Mouse (Mus musculus) liver, embryonic 15.5 days (tissue): ENCODE results near the gene Uhrf1bp1l. TPM values are rescaled to one million over a fixed set of nuclear protein-coding genes. Genes with fewer than 3 reads are reported as not detected.
"Not testable (repeated sequence)": the region's sequence is repeated elsewhere in the genome, so short reads cannot be mapped to it uniquely, and the experiment has no call there.

Experiments used
- ATAC-seq: fragments of 200-750 bp; cut with Nextera tagmentation; 2 replicates; pipeline ENCODE4 v1.8.0; 2017; ENCODE audit warnings: moderate number of reproducible peaks, mild to moderate bottlenecking, moderate library complexity; ENCODE audit not compliant: insufficient read depth
- H3K27ac ChIP-seq: fragments of 300-500 bp; sonication (generic); replicated peaks from 2 replicates; pipeline ENCODE4 v1.5.1; 2015; ENCODE audit warnings: mild to moderate bottlenecking, inconsistent platforms
- H3K27me3 ChIP-seq: fragments of 300-500 bp; sonication (generic); 2 replicates; pipeline ENCODE4 v1.6.1; 2015; ENCODE audit warnings: mild to moderate bottlenecking, inconsistent platforms
- H3K36me3 ChIP-seq: fragments of 300-500 bp; sonication (generic); replicated peaks from 2 replicates; pipeline ENCODE4 v1.6.1; 2015; ENCODE audit warnings: moderate library complexity, mild to moderate bottlenecking, inconsistent platforms
- H3K4me1 ChIP-seq: fragments of 300-500 bp; sonication (generic); replicated peaks from 2 replicates; pipeline ENCODE4 v1.6.1; 2015; ENCODE audit warnings: inconsistent platforms
- H3K4me2 ChIP-seq: fragments of 300-500 bp; sonication (generic); 2 replicates; pipeline ENCODE4 v1.6.1; 2015; ENCODE audit warnings: moderate library complexity, mild to moderate bottlenecking, inconsistent platforms
- H3K4me3 ChIP-seq: fragments of 300-500 bp; sonication (generic); replicated peaks from 2 replicates; pipeline ENCODE4 v1.5.1; 2015; ENCODE audit warnings: mild to moderate bottlenecking, inconsistent platforms
- H3K9ac ChIP-seq: fragments of 300-500 bp; sonication (generic); 2 replicates; pipeline ENCODE4 v1.6.1; 2015; ENCODE audit warnings: moderate library complexity, mild to moderate bottlenecking, inconsistent platforms
- H3K9me3 ChIP-seq: fragments of 300-500 bp; sonication (generic); replicated peaks from 2 replicates; pipeline ENCODE4 v1.6.1; 2016; ENCODE audit warnings: inconsistent platforms
- WGBS: fragments of 180-500 bp; shearing (Covaris S2); methylation state at CpG from one replicate; pipeline ENCODE4 v1.1.7; 2015; ENCODE audit warnings: mixed read lengths; ENCODE audit not compliant: insufficient replicate concordance; 5-methylcytosine and 5-hydroxymethylcytosine counted together
- polyA plus RNA-seq: library from polyadenylated mRNA; unstranded; fragments of >200 nt; fragmentation: Nextera tagmentation; extraction: Ambion mirVana; gene quantifications from 2 replicates; pipeline ENCODE4 v1.2.1, GENCODE M21; 2015

Gene Uhrf1bp1l
- polyA plus RNA-seq, result 9.4 and 11.1 TPM in 2 replicates

DNA sequence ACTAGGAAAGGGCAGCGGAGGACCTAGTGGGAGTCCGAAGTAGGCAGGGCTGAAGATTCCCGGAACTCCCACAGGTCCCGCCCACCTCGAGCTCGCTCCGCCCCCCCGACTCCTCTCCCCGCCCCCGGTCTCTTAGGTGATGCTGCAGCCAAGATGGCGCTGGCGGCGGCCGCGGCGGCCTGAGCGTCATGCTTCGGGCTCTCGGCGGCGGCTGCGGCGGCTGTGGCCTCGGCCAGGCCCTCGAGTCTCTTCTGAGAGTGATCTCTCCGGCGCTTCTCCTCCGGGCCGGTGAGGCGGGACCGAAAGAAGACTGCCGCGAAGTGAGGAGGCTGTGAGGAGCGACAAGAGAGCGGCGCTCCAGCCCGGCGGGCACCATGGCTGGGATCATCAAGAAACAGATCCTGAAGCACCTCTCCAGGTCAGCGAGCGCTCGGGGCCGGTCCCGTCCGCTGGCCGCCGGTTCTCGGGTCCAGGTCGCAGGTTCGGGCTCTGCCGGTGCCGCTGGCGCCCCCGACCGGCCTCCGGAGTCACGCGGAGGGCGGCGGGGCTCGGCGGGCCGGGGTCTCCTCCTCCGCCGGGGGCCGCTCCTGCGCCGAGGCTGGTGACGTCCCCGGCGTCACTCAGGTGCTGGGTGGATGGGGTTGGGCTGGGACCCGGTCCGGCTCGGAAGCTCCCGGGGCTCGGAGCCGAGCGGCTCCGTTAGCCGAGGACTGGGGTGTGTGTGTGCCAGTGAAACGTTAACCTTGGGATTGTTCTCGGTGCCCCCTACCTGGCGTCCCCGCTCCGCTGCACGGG is at the start of gene Uhrf1bp1l:
Gene Uhrf1bp1l (plus strand): TSS at position 121 of the 795 bp plus-strand sequence.
- Histone ChIP-seq H3K4me2 (peak within 1 kb of the TSS; percentile 96), H3K9ac (peak within 1 kb of the TSS; percentile 81), H3K9me3 (no peaks in the 10 kb centered on the region), H3K27me3 (no peaks in the 10 kb centered on the region; the same call in 1 of the 2 replicates), H3K27ac (peak within 1 kb of the TSS; percentile 83), H3K4me3 (peak within 1 kb of the TSS; percentile 76), H3K4me1 (peaks cover 40% of the 10 kb centered on the region), H3K36me3 (no peaks in the 10 kb centered on the region)
- ATAC-seq, result peak; percentile 90
- under 1% methylated on average over 80 of the region's 85 CpGs for WGBS

DNA sequence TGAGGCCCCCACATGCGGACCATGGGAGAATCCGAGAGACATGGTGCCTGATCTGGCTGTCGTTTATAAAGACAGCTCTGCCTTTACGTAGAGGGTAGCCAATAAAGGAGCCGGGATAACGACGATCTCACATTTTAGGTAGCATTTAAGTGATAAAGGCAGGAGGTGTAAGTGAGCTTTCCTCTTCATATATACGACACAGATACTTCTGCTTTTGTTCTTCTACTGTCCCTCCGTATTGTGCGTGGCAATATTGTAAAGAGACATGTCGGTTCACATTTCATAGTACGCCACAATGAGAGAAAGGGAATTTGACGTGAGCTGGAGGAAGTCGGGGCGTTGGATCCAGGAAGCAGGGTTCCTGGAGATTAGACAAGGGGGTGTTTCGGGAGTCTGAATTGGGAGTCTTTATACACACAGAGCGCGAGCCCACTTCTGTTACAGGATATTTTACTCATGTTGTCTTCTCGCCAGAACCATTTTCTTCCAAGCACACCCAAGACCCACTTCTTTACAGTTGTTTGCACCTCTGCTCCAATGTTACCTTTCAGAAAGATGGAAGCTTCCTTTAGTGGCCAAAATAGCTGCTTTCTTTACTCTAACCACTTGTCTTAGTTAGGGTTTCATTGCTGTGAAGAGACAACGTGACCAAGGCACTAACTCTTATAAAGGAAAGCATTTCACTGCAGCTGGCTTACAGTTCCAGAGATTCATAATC is 49.4 kb upstream of the Uhrf1bp1l start:
- 25% methylated on average over 20 of the region's 20 CpGs for WGBS
- Histone ChIP-seq H3K9ac (no peak overlapping the region), H3K4me2 (peak overlapping the region; percentile 34), H3K27me3 (no peaks in the 10 kb centered on the region), H3K27ac (no peak overlapping the region), H3K4me1 (peaks cover under 1% of the 10 kb centered on the region; the same call in 1 of the 2 replicates), H3K4me3 (no peak overlapping the region), H3K9me3 (no peaks in the 10 kb centered on the region), H3K36me3 (no peaks in the 10 kb centered on the region)
- ATAC-seq, result no peak

DNA sequence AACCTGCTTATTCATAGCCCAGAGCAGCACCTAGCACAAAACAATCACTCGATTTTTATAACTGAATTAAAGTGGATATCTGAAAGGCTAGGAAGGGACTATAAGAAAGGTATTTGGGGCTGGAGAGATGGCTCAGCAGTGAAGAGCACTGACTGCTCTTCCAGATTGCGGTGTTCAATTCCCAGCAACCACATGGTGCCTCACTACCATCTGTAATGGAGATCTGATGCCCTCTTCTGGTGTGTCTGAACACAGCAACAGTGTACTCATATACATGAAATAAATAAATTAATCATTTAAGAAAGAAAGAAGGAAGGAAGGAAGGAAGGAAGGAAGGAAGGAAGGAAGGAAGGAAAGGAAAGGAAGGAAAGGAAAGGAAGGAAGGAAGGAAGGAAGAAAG is 48.5 kb upstream of the Uhrf1bp1l start:
- H3K9me3 ChIP-seq, ATAC-seq, H3K27me3 ChIP-seq, H3K4me2 ChIP-seq, H3K36me3 ChIP-seq, H3K27ac ChIP-seq, H3K4me3 ChIP-seq, H3K4me1 ChIP-seq, H3K9ac ChIP-seq: not testable (repeated sequence)
- WGBS, result 65% methylated on average over 2 of the region's 2 CpGs

DNA sequence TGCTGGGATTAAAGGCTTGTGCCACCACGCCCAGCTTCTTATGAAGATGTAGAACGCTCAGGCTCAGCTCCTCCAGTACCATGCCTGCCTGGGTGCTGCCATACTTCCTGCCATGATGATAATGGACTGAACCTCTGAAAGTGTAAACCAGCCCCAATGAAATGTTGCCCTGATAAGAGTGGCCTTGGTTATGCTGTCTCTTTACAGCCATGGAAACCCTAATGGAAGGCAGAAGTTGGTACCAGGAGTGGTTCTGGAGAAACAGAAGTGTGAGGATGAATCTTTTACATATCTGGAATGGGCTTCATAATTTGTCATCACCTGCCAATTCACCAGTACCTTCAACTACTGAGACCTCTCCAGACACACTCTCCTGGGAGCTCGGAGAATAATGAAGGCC is 46.8 kb upstream of the Uhrf1bp1l start:
- Histone ChIP-seq H3K27ac (no peak overlapping the region), H3K36me3 (no peaks in the 10 kb centered on the region), H3K4me1 (no peaks in the 10 kb centered on the region), H3K4me3 (no peak overlapping the region), H3K9ac (no peak overlapping the region), H3K9me3 (no peaks in the 10 kb centered on the region), H3K27me3 (no peaks in the 10 kb centered on the region), H3K4me2 (no peak overlapping the region)
- WGBS, result 56% methylated on average over 3 of the region's 3 CpGs
- no peak for ATAC-seq

DNA sequence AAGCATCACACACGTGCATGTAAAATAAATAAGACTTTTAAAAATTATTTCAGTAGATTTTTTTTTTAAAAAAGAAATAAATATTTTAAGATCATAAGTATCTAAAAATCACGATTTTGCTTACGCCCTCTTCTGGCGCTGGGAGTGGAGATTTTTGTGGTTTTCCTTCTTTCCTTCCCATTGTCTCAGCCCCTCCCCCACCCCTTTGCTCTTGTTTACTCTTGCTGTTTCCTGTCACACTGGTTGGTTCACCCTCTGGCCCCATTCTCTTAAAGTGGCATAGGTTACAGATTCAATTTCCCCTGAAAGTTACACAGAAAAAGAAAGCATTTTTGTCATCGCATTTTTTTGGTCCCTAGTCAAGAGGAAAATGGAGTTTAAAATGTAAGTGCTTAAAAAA is 41.7 kb upstream of the Uhrf1bp1l start:
- 20% methylated on average over 5 of the region's 5 CpGs for WGBS
- Histone ChIP-seq H3K9me3 (no peaks in the 10 kb centered on the region), H3K9ac (no peak overlapping the region), H3K4me1 (no peaks in the 10 kb centered on the region), H3K27ac (no peak overlapping the region), H3K4me3 (no peak overlapping the region), H3K36me3 (no peaks in the 10 kb centered on the region), H3K4me2 (no peak overlapping the region), H3K27me3 (no peaks in the 10 kb centered on the region)
- no peak for ATAC-seq

DNA sequence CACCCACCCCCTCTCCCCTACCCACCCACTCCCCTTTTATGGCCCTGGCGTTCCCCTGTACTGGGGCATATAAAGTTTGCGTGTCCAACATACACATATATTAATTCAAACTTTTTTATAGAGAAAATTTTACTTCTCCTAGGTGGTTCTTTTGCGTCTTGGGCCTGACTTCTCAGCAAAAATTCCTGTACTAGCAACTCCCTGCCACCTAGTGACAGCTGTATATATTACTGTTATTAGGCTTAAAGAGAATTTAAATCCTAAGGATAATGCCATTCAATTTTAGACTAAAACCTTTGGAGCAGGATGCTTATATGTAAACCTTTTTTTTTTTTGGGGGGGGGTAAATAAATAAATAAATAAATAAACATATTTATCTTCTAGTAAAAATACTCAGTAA is 37.4 kb upstream of the Uhrf1bp1l start:
- no peaks in the 10 kb centered on the region for H3K4me1 ChIP-seq
- 69% methylated on average over 3 of the region's 3 CpGs for WGBS
- no peaks in the 10 kb centered on the region for H3K9me3 ChIP-seq

DNA sequence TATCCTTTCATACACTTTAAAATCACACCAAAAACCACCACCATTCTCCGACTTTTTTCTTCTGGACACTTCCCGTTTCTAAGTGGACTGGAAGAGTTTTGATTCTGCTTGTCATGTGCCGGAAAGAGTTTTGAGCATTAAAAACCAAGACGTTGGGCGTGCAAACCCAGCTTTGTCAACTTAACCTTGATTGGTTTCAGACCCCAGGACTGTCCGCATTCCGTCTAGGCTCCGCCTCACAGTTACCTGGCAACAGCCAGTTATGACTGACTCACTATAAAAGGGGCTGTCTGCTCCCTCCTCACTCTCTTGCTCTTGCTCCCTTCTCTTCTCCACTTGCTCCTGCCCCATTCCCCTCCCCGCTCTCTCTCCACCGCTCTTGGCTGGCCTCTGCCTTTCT is 36.1 kb upstream of the Uhrf1bp1l start:
- H3K27ac ChIP-seq, result no peak overlapping the region
- no peaks in the 10 kb centered on the region for H3K9me3 ChIP-seq
- no peaks in the 10 kb centered on the region for H3K4me1 ChIP-seq
- H3K27me3 ChIP-seq, result no peaks in the 10 kb centered on the region; the same call in 1 of the 2 replicates
- peaks cover 24% of the 10 kb centered on the region for H3K36me3 ChIP-seq
- peak overlapping the region; percentile 16; the same call in 1 of the 2 replicates for H3K4me2 ChIP-seq
- no peak for ATAC-seq
- 27% methylated on average over 10 of the region's 10 CpGs for WGBS
- H3K9ac ChIP-seq, result no peak overlapping the region
- no peak overlapping the region for H3K4me3 ChIP-seq

More for the DNA sequence above, 37.4 kb upstream of the Uhrf1bp1l start:
- H3K36me3 ChIP-seq, result peaks cover 11% of the 10 kb centered on the region
- no peak overlapping the region for H3K27ac ChIP-seq
- H3K27me3 ChIP-seq, result no peaks in the 10 kb centered on the region; the same call in 1 of the 2 replicates
- no peak overlapping the region for H3K4me3 ChIP-seq
- H3K4me2 ChIP-seq, result no peak overlapping the region
- H3K9ac ChIP-seq, result no peak overlapping the region
- no peak for ATAC-seq

DNA sequence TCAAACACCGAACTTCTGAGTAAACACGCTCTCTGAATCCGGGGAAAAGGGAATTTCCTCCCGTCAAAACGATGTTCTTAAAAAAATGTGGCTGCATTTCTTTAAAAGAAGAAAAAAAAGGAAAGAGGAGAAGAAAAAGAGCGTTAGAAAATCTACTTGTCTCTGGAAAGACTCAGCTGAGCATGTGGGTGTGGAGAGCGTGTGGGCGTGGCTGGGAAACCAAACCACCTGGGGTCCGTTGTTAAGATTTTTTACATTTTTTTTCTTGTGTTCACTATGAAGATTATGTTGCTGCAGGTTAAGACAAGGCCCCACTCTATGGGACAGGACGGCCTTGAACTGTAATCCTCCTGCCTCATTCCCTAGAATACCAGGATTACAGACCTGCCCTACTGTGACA is 29.9 kb upstream of the Uhrf1bp1l start:
- Histone ChIP-seq H3K4me2 (no peak overlapping the region), H3K36me3 (peaks cover 55% of the 10 kb centered on the region), H3K9me3 (no peaks in the 10 kb centered on the region), H3K9ac (no peak overlapping the region), H3K27ac (no peak overlapping the region), H3K27me3 (no peaks in the 10 kb centered on the region), H3K4me3 (no peak overlapping the region), H3K4me1 (no peaks in the 10 kb centered on the region)
- WGBS, result 73% methylated on average over 10 of the region's 10 CpGs
- ATAC-seq, result no peak

DNA sequence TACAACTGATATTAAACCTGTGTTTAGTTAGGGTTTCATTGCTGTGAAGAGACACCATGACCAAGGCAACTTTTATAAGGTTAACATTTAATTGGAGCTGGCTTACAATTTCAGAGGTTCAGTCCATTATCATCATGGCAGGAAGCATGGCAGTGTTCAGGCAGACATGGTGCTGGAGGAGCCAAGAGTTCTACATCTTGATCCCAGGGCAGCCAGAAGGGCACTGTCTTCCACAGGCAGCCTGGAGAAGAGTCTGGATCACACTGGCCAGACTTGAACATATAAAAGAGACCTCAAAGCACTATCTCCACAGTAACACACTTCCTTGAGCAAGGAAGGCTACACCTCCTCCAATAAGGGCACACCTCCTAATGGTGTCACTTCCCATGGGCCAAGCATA is 24.5 kb upstream of the Uhrf1bp1l start:
- Histone ChIP-seq H3K4me2 (no peak overlapping the region), H3K27me3 (no peaks in the 10 kb centered on the region), H3K36me3 (peaks cover 37% of the 10 kb centered on the region), H3K27ac (no peak overlapping the region), H3K9ac (no peak overlapping the region), H3K4me3 (no peak overlapping the region), H3K4me1 (peaks cover 8% of the 10 kb centered on the region), H3K9me3 (no peaks in the 10 kb centered on the region)
- no peak for ATAC-seq

DNA sequence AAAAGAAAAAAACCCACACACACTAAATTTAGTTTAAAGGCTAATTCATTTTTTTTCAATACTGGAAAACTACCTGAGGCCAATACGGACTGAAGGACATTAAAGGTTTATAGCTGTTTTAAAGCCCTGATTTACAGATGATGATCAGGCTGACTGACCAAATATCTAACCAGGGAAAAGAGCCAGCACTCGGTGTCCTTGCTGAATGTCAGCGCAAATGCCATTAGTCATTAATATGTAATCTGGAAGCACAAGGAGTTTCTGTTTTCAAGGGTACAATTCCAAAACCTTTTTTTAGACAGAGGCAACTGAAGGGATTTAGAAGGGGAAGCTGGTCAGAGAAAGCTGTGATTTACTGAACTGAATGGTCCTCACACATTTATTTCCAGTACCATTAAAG is 24.0 kb upstream of the Uhrf1bp1l start:
- Histone ChIP-seq H3K9ac (no peak overlapping the region), H3K4me3 (no peak overlapping the region), H3K4me1 (peaks cover 8% of the 10 kb centered on the region), H3K4me2 (no peak overlapping the region), H3K9me3 (no peaks in the 10 kb centered on the region), H3K36me3 (peaks cover 34% of the 10 kb centered on the region), H3K27ac (no peak overlapping the region), H3K27me3 (no peaks in the 10 kb centered on the region)
- 84% methylated on average over 3 of the region's 3 CpGs for WGBS
- no peak for ATAC-seq
